Mouse (Mus musculus) heart, embryonic 13.5 days (tissue): ENCODE results near the gene Lrig1. TPM values are rescaled to one million over a fixed set of nuclear protein-coding genes. Genes with fewer than 3 reads are reported as not detected.

ENCODE experiments used
- ATAC-seq: fragments of 200-750 bp; cut with Nextera tagmentation; 2 replicates; pipeline ENCODE4 v1.8.0; 2017; ENCODE audit warnings: moderate TSS enrichment; ENCODE audit not compliant: insufficient number of reproducible peaks, low FRiP score, low TSS enrichment; ENCODE audit errors: extremely low read depth
- H3K27ac ChIP-seq: fragments of 300-500 bp; sonication (generic); replicated peaks from 2 replicates; pipeline ENCODE4 v1.5.1; 2015; ENCODE audit warnings: moderate library complexity, mild to moderate bottlenecking, inconsistent platforms
- H3K27me3 ChIP-seq: fragments of 300-500 bp; sonication (generic); replicated peaks from 2 replicates; pipeline ENCODE4 v1.6.1; 2015; ENCODE audit warnings: mild to moderate bottlenecking, inconsistent platforms
- H3K36me3 ChIP-seq: fragments of 300-500 bp; sonication (generic); 2 replicates; pipeline ENCODE4 v1.6.1; 2015; ENCODE audit warnings: mild to moderate bottlenecking, inconsistent platforms
- H3K4me1 ChIP-seq: fragments of 300-500 bp; sonication (generic); 2 replicates; pipeline ENCODE4 v1.6.1; 2015; ENCODE audit warnings: inconsistent platforms
- H3K4me2 ChIP-seq: fragments of 300-500 bp; sonication (generic); 2 replicates; pipeline ENCODE4 v1.6.1; 2015; ENCODE audit warnings: inconsistent platforms, mild to moderate bottlenecking, moderate library complexity
- H3K4me3 ChIP-seq: fragments of 300-500 bp; sonication (generic); 2 replicates; pipeline ENCODE4 v1.5.1; 2015; ENCODE audit warnings: moderate library complexity, mild to moderate bottlenecking, inconsistent platforms
- H3K9ac ChIP-seq: fragments of 300-500 bp; sonication (generic); 2 replicates; pipeline ENCODE4 v1.6.1; 2015; ENCODE audit warnings: inconsistent platforms, mild to moderate bottlenecking, moderate library complexity
- H3K9me3 ChIP-seq: fragments of 300-500 bp; sonication (generic); 2 replicates; pipeline ENCODE4 v1.6.1; 2016; ENCODE audit warnings: inconsistent platforms
- WGBS: fragments of 180-500 bp; shearing (Covaris S2); methylation state at CpG from one replicate; pipeline ENCODE4 v1.1.7; 2015; ENCODE audit warnings: mixed read lengths; 5-methylcytosine and 5-hydroxymethylcytosine counted together
- polyA plus RNA-seq: library from polyadenylated mRNA; unstranded; fragments of >200 nt; fragmentation: Nextera tagmentation; extraction: Ambion mirVana; gene quantifications from 2 replicates; pipeline ENCODE4 v1.2.1, GENCODE M21; 2015

The Lrig1 gene
- polyA plus RNA-seq, 1 experiment from 2014 or later: 8.1 TPM

DNA sequence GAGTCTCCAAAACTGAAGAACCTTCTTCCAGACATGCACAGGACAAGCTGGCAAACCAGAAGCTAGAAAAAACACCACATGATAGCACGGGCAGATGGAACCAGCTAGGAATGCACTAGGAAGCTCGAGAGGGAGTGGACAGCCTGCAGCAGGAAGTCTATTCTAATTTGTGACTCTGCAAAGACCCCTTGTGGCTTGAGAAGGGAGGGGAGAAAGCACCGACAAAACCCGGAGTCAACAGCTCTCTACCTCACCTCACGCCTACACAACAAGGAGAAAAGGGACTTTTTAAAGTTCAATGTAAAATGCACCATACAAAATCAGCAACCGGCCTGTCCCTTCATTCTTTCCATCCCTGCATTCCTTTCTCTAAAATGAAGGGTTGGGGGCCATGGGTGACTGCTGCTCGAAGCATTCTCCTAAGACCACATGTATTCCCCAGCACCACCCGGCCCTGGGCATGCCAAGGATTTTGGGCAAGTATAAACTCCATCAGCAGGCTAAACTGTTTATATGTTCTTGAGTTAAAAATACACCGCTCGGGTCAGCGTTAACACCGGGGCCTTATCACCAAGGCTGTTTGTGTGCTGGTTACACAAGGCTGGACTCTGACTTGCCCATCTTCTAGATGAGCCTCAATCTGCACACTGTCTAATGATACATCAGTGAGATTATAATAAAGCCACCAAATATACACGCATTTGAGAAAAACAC lies 15.0 kb downstream of the Lrig1 start:
- ATAC-seq: no peak

DNA sequence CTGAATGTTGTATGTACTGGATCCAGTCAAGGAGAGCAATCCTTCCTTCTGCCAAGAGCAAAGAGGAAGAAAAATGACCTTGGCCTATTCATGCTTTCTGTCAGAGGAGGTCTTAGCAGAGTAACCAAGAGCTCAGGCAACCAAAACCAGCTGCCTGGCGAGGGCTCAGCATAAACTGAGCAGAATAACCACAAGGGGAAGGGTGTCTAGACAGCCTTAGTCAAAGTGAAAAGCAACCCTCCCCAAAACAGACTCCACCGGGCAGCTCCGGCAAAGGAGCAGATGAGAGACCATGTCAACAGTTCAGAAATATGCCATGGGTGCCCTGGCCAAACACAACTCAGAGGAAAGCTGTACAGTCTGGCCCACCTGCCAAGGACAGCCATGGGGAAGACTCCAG lies 16.3 kb downstream of the Lrig1 start:
- no peak overlapping the region for H3K9ac ChIP-seq
- no peak for ATAC-seq
- peaks cover 83% of the 10 kb centered on the region for H3K4me1 ChIP-seq
- H3K9me3 ChIP-seq: no peaks in the 10 kb centered on the region
- WGBS: 65% methylated on average over 3 of the region's 3 CpGs
- no peaks in the 10 kb centered on the region for H3K36me3 ChIP-seq
- no peak overlapping the region for H3K4me3 ChIP-seq
- H3K27ac ChIP-seq: no peak overlapping the region
- no peaks in the 10 kb centered on the region for H3K27me3 ChIP-seq
- no peak overlapping the region for H3K4me2 ChIP-seq

More for the DNA sequence above, 15.0 kb downstream of the Lrig1 start:
- Histone ChIP-seq H3K36me3 (no peaks in the 10 kb centered on the region), H3K4me1 (peaks cover 83% of the 10 kb centered on the region), H3K27ac (peak overlapping the region; percentile 61), H3K4me3 (no peak overlapping the region), H3K27me3 (no peaks in the 10 kb centered on the region), H3K9me3 (no peaks in the 10 kb centered on the region), H3K9ac (peak overlapping the region; percentile 58; the same call in 1 of the 2 replicates), H3K4me2 (peak overlapping the region; percentile 60)
- 19% methylated on average over 13 of the region's 13 CpGs for WGBS

DNA sequence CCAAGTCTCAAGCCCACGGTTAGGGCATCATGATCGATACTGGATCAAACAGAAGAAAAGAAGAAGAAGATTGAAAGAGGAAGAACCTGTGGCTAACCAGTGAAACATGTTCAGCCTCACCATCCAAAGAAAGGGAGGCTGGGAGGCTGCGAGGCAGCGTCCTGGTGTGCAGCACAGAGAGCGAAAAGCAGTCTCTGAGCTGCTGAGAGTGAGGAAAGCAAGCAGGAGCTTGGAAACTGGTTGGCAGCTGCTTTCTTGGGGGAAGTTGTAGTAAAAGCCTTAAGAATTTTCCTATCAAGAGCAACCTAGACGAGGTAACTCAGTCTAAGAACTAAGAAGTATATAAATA lies 17.7 kb downstream of the Lrig1 start:
- ATAC-seq: no peak
- H3K9me3 ChIP-seq: no peaks in the 10 kb centered on the region
- no peak overlapping the region for H3K4me3 ChIP-seq
- H3K4me1 ChIP-seq: peaks cover 85% of the 10 kb centered on the region
- H3K9ac ChIP-seq: peak overlapping the region; percentile 0; the same call in 1 of the 2 replicates
- no peaks in the 10 kb centered on the region for H3K36me3 ChIP-seq
- no peaks in the 10 kb centered on the region for H3K27me3 ChIP-seq
- H3K27ac ChIP-seq: 0 out of 2 replicates have a peak overlapping the region, but pooled peaks have one; percentile 17
- H3K4me2 ChIP-seq: 0 out of 2 replicates have a peak overlapping the region, but pooled peaks have one; percentile 1
- WGBS: 62% methylated on average over 6 of the region's 6 CpGs

DNA sequence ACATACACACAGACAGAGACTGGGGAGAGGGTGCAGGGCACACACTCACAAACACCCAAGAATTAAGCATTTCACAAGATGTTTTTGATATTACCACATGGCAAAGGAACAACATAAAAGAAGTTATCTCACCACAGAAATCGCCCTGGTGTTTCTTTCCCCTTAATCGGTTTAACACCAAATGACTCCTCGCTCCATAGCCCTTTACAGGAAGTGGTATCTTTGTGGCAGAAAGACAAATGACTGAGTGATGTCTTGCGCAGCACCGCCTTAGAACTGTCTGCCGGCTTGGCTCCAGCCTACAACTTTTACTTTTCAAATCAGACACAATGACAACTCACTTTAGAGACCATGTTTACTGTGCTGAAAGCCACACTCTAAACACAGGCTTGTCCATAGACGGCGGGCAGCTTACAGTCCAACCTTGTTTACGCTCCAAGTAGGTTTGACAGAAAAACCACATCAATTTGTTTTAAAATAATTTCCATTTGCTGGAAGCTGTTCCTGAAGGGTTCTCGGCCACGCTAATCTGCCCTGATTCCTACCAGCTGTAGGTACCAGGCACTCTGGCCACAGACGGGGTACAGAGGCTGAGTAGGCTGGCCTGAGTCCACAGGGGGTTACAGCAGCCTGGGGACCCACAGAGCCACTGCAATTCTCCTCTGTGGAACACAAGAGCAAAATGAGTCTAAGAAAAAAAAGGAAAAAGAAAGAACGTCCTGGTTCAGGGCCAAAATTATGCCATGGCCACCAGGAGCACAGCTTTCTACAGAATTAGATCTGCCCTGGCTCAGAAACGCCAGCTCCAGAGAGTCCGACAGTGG lies 18.3 kb downstream of the Lrig1 start:
- Histone ChIP-seq H3K36me3 (no peaks in the 10 kb centered on the region), H3K4me2 (0 out of 2 replicates have a peak overlapping the region, but pooled peaks have one; percentile 1), H3K4me3 (no peak overlapping the region), H3K27me3 (no peaks in the 10 kb centered on the region), H3K27ac (0 out of 2 replicates have a peak overlapping the region, but pooled peaks have one; percentile 17), H3K4me1 (peaks cover 85% of the 10 kb centered on the region), H3K9me3 (no peaks in the 10 kb centered on the region), H3K9ac (peak overlapping the region; percentile 0; the same call in 1 of the 2 replicates)
- ATAC-seq: no peak
- 49% methylated on average over 15 of the region's 15 CpGs for WGBS

DNA sequence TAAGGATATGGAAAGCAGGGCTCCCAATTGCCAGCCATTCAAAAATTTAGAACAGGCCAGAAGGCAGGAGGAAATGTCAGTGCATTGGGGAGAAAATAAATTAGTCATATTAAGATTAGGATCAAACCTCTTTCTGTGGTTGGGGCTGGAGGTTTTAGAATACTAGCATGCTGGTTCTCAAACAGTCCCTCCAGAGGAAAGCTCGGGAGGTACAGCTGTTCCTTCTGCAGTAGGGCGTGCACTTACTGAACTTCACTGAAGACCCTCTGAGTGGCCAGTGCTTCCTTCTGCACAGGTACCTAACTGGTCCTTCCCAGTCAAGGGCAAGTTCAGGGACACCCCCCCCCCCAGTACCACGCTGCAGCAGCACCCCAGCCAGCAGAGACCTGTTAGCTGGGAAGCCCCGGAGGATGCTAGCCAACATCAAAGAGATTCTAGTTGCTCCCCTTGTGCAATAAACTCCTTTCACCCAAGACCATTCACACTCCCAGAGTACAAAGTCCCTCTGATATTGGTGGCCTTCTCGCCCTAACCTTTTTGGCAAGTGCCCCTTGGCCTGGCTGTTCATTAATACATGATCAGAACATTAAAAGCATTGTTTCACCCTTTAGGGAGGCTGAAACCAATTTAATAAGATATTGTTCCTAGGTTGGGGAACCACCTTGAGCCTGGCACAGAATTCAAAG lies 19.1 kb downstream of the Lrig1 start:
- H3K9ac ChIP-seq: no peak overlapping the region
- H3K27ac ChIP-seq: no peak overlapping the region
- H3K9me3 ChIP-seq: no peaks in the 10 kb centered on the region
- ATAC-seq: no peak
- H3K4me2 ChIP-seq: no peak overlapping the region
- 57% methylated on average over 5 of the region's 5 CpGs for WGBS
- H3K4me3 ChIP-seq: no peak overlapping the region
- peaks cover 85% of the 10 kb centered on the region for H3K4me1 ChIP-seq
- no peaks in the 10 kb centered on the region for H3K36me3 ChIP-seq
- H3K27me3 ChIP-seq: no peaks in the 10 kb centered on the region

DNA sequence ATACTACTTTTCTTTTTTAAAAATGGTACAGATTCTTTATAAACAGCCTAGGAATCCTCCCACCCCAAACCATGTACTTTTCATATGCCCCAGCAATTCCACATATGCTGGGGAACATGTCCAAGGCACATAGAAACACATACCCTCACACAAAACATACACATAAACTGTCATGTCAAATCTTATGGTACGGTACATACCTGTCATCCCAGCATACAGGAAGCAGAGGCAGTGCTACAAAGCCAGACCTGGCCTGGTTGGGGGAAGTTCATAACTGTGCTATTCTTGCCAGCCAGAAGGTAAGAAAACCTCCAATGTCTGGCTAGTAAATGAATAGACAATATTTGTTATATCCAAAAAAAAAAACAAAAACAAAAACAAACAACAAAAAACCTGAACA lies 20.7 kb downstream of the Lrig1 start:
- Histone ChIP-seq H3K27ac (no peak overlapping the region), H3K36me3 (no peaks in the 10 kb centered on the region), H3K4me1 (peaks cover 75% of the 10 kb centered on the region), H3K4me2 (no peak overlapping the region), H3K9me3 (no peaks in the 10 kb centered on the region), H3K27me3 (no peaks in the 10 kb centered on the region), H3K9ac (no peak overlapping the region), H3K4me3 (no peak overlapping the region)
- 77% methylated on average over 1 of the region's 1 CpGs for WGBS
- no peak for ATAC-seq

DNA sequence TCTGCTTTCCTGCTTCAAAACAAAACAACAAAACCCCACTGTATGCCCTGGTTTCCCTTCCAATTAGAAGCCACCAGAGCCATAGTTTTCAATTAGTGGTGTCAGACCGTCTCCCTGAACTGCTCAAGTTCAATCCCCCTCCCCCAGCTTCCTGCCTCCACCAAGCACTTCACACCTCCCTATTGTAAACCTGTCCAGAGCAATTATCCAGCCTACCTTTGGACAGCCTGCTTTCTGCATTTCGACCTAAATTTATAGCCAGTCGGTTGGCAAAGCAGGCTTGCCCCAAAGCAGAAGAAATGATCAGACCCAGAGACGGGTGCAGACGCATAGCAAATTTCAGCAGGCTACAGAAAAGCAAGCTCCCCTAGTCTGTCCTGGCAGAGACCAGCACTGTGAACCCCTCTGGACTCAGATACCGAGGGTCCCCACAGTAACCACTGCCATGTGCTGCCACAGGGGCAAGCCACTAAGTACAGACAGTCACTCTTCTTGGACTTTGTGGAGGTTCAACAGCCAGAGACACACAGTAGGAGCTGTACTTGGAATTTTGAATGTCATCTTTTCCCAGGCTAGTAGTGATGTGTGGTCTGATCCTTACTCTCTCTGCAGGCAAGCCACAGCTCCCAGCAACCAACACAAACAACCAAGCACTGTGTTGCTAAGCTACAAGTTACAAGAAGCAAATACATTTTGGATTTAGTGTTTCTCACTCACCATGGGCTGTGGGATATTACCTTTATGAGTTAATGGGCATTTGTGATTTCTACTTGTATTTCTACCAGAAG lies 21.4 kb downstream of the Lrig1 start:
- Histone ChIP-seq H3K4me2 (no peak overlapping the region), H3K36me3 (no peaks in the 10 kb centered on the region), H3K27ac (no peak overlapping the region), H3K9ac (peak overlapping the region; percentile 30; the same call in 1 of the 2 replicates), H3K4me1 (peaks cover 75% of the 10 kb centered on the region), H3K4me3 (no peak overlapping the region), H3K27me3 (no peaks in the 10 kb centered on the region), H3K9me3 (no peaks in the 10 kb centered on the region)
- 39% methylated on average over 6 of the region's 6 CpGs for WGBS
- no peak for ATAC-seq

DNA sequence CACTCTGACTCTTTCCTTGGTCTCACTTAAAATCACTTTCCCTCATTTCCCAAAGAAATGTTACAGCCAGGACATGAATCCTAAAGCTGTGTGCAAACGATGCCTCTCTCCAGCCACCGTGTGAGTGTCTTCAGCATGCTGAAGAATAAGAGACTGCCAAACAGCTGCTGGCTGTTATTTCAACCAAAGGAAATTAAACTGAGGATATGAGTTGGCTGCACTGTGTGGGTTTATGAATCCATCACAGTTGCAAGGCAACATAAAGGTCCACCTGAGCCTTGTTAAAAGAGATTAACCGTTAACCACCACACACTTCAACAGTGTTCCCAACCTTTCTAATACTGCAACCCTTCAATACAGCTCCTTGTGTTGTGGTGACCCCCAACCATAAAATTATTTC lies 22.5 kb downstream of the Lrig1 start:
- no peak overlapping the region for H3K27ac ChIP-seq
- peak overlapping the region; percentile 24; the same call in 1 of the 2 replicates for H3K9ac ChIP-seq
- H3K4me2 ChIP-seq: peak overlapping the region; percentile 48
- H3K36me3 ChIP-seq: no peaks in the 10 kb centered on the region
- H3K4me1 ChIP-seq: peaks cover 75% of the 10 kb centered on the region
- no peaks in the 10 kb centered on the region for H3K9me3 ChIP-seq
- WGBS: 63% methylated on average over 3 of the region's 3 CpGs
- no peaks in the 10 kb centered on the region for H3K27me3 ChIP-seq
- ATAC-seq: no peak
- no peak overlapping the region for H3K4me3 ChIP-seq

DNA sequence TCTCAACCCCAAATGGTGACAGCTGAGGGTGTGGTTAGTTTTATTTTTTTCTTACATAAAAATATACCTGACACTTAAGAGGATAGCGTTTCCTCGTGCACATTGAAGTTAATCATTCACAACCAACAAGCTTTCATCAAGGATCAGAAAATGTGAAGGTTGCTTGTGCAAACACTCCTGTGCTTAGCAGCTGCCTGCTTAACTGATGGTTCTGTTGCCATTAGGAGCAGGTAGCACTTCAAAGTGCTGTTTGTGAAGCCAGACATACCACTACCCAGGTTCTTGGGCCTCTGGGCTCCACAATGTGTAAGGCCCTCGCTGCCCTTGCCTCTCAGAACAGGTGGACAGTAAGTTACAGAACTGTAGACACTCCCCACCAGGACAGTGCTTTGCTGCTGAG lies 23.1 kb downstream of the Lrig1 start:
- no peak overlapping the region for H3K27ac ChIP-seq
- 51% methylated on average over 3 of the region's 3 CpGs for WGBS
- peaks cover 69% of the 10 kb centered on the region for H3K4me1 ChIP-seq
- no peak overlapping the region for H3K4me3 ChIP-seq
- no peak for ATAC-seq
- peak overlapping the region; percentile 48 for H3K4me2 ChIP-seq
- peak overlapping the region; percentile 52; the same call in 1 of the 2 replicates for H3K9ac ChIP-seq
- H3K27me3 ChIP-seq: no peaks in the 10 kb centered on the region
- no peaks in the 10 kb centered on the region for H3K9me3 ChIP-seq
- no peaks in the 10 kb centered on the region for H3K36me3 ChIP-seq

DNA sequence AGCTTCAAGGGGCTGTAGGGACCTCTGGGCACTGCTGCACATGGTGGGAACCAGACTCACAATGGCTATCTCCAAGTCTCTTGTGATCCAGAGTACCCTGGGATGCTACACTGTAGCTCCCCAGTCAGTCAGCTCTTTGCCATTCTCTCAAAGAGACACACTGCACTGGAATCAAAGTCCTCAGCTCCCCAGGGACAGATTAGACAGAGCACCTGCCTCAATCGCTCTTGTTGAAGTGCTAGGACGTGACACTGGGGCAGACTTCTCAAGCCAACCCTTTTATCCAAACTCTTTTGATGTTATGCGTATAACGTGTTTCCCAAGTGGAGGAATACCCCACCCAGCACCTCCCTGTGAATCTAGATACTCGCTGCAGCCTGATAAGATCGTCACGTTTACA lies 23.7 kb downstream of the Lrig1 start:
- Histone ChIP-seq H3K27ac (no peak overlapping the region), H3K9me3 (no peaks in the 10 kb centered on the region), H3K9ac (no peak overlapping the region), H3K4me3 (no peak overlapping the region), H3K4me2 (peak overlapping the region; percentile 48), H3K36me3 (no peaks in the 10 kb centered on the region), H3K27me3 (no peaks in the 10 kb centered on the region), H3K4me1 (peaks cover 63% of the 10 kb centered on the region)
- 27% methylated on average over 7 of the region's 7 CpGs for WGBS
- no peak for ATAC-seq
